Mouse (Mus musculus): ENCODE results near the gene Dlgap5.

Gene Dlgap5

DNA sequence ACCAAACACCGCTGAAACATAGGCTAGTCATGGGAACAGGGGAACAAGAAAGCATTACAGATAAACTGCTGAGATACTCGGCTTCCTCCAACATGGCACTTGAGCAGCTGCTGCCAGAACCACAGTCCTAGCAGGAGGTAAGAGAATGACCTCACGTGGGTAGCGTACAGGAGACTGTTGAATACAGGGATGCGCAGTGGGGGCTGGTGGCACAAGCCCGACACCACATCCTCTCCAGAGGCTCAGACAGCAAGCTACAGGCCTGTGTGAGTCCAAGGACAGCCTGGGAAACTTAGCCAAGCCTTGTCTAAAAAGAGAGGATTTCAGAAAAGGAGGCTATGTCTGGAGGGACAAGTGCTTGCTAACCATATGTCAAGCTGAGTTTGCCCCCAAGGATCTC lies 23.2 kb downstream of the Dlgap5 start:
- DNase-seq: no peak

DNA sequence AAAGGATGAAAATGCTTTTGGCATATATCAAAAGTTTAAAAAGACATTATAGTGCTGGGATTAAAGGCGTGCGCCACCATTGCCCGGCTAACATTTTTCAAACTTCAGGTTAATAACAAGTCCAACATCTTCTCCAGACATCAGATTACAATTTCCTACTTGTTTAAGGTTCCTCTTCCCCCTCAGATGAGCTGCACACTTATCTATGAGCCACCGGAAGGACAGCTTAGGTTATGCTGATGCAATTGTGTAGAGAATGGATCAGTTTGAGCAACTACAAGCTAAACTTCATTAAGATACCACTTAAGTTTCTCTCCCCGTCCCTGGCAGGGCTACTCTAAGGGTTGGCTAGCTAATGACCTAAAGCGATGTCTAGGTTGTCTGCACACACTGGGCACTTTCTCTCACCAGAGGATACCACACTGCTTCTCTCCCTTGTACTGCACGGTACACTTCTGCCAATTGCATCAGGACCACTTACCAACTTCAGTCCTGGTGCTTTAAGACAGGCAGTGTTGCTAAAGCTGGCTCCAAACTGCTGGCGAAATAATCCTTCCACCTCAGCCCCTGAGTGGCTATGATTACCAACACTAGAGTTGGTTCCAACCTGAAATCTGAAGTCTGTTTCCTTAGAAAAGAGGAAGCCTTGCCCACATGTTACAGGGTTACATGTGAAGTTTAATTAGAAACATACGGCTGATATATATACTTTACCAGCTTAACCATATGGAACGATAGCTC lies 24.7 kb downstream of the Dlgap5 start:
- DNase-seq: no peak

DNA sequence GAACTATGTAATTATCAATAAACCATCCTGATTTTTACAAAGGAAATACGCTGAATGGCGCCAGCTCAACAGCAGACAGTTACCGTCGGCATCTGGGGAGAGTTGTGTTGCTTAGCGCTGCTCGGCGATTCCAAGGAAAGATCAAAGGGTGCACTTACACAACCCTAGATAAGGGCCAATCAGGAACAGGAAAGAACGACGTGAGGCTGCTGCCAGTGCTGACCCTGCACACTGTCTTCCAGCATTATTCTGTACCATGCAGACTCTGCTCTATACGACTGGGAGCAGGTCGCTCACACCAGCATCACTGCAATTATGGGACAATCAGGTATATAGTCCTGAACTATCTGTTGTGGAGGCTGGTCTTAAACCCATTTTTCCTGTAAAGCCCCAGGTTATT lies 32.1 kb downstream of the Dlgap5 start:
- no peak for DNase-seq

DNA sequence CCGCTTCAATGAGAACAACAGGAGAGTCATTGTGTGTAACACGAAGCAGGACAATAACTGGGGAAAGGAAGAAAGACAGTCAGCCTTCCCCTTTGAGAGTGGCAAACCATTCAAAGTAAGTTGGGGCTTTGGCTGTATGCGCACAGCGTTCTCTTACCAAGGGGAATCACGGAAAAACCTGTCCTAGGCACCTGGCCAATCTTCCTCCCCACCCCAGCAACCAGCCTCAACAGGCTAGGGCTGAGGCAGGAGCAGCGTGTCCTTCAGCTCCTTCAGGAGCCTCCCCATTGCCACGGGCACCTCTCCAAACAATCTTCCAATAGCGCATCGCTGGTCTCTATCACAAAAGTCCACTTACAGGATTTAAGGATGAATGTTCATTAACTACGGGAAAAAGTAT lies 33.6 kb downstream of the Dlgap5 start:
- DNase-seq: no peak

DNA sequence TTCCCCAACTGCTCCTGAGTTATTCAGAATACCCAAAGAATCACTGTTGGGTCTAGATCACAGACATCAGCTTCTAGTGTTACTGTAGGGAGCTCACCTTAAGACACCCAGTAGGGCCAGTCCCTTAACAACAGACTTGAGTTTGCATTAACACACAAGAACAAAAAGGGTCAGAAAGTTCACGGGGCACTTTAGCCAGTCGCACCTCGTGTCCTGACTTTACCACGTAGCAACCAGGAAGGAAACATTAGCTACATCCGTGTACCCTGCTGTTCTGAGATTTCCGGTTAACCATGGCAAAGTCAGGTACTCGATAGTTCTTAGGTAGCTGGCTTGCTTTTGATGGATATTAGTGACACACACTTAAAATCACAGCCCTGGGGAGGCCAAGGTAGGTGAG lies 34.3 kb downstream of the Dlgap5 start:
- DNase-seq: no peak

DNA sequence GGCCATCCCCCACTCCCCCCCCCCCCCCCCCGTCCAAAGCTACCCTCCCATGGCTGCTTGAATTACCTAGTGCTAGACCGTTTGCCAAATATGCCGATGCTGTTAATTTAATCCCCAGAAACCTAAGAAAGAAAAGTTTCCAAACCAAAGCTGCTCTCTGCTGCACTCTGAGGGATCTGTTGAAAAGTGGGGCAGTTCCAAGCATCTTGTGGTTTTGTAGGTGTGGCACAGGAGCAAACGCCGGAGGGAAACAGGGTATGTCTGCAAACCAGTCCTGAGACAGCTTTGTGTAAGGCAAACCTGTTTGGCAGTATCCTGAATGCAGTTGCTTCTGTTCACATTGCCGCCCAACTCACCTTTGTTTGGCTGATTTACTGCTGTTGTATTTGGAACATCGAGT lies 39.9 kb downstream of the Dlgap5 start:
- DNase-seq: no peak

DNA sequence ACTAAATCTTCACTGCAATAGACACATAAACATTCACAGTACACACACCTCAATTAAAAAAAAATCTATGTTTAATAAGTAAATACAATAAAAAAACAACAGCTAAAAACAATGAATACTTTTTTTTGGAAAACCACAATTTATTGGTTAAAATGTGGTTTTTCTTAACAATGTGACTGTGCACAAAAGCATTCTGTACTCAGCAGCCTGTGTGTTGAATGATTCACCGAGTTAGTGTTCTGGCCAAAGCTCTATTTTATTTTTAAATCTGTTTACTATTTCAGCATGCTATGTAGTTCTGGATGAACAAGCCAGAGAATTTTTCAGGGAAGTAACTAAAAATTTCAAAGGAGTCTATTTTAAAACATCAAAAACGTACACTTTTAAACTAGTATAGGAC lies 41.7 kb downstream of the Dlgap5 start:
- no peak for DNase-seq

DNA sequence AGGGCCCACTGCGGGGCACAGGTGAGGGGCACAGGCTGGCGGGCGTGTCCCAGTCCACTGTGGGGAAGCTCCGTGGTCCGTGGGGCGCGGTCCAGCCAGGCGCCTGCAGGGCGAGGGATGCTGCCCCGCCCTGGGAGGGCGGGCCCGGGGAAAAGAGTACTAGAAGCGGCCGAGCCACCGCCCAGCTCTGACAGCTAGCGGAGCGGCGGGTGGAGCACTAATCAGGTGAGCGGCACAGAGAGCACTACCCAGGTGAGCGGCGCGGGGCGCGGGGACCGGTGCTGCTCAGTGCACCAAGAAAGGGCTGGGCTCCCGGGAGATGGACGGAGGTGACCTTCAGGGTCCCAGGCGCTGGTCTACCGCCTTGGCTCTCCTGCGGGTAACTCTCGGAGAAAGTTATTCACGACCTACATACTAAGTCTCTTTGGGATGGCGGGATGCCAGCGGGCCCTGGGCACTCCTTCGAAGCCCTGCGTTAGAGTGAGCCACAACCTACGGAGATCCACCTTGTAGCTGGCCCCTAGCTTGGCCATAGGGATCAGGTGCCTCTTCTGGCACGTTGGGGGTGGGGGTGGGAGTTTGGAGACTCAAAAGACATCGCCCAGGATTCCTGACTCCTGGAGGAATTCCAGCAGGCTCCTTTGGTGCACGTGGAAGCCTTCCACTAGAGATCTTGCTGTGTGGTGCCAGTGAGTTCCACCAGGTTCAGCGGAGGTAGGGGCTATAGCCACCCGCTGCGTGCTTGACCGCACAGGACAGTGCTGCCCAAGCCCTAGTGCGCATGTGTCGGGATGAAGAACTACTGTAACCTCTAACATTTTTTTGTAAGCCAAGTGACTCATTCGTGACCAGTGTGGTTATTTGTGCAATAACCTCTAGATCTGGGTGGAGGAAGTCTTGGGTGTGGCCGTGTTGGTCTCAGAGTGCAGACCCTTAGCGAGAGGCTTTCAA lies 44.2 kb downstream of the Dlgap5 start:
- no peak for DNase-seq

DNA sequence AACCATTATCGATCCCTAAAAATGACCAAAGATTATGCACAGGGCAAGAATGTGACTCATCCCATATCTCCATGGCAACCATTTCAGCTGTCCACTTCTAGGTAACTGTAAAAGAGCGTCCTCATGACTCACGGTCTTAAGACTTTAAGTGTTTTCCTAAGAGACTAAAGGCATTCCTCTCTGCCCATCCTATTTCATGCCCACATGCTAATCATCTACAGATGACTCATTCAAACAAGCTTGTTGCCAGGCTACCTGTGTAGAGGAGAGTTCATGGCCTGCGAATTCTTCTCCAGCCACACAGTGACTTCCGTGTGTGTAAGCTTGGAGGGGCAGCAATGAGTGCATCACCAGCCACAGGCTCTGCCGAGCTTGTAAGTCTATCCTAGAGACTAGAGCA lies 46.5 kb downstream of the Dlgap5 start:
- no peak for DNase-seq

DNA sequence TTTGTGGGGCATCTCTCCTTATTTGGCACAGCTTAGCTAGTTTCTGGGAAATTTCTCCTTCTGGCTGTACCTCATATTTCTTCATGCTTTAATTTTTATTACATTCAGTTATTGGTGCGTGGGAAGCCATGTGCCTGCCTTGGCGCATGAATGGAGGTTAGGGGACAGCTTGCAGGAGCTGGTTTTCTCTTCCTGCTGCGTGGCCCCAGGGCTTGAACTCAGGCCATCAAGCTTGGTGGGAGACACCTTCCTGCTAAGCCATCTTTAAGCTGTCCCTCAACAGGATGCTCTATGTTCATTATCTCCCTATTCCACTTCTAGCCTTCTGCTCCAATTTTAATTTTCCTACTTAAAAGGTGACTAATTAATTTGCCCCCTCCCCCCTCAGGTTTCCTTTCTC lies 47.4 kb downstream of the Dlgap5 start:
- no peak for DNase-seq

DNA sequence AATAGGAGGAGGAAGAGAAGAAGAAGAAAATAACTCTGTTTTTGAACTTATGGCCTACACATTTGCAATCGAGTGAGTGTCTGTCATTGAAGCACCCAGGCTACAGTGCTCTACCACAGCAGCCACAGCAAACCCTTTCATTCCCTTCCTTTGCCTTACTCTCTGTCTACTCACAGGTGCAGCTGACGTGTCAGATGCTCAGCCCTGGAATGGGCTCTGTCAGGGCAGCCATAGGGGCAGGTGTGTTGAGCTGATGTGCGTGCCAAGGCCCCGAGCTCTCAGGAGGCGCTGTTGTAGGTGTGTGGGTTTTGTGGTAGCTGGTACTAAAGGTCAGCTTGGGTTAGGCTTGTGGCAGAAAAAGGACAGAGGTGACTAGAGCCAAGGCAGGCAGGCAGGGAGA lies 48.5 kb downstream of the Dlgap5 start:
- DNase-seq: no peak

DNA sequence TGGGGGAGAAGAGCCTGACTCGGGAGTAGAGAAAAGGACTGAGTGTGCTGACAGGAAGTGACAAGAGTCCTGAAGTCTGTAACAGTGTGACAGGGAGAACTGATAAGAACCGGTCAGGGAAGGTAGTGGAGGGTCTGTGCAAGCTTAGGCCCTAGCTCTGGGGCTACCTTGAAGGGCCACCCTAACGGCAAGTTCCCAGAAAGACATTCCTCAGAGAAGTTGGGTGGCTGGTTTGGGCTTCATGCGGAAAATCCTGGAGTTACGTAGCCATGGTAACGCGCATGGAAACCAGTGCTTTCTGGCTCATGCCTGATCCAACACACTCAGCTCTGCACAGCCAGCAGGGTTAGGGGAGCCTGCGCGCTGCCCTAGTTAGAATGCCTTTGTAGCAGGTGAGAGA lies 50.7 kb downstream of the Dlgap5 start, which contains the start of gene Lgals3:
Gene Lgals3 (plus strand): TSS at position 291 of the 400 bp plus-strand sequence.
- DNase-seq: no peak

DNA sequence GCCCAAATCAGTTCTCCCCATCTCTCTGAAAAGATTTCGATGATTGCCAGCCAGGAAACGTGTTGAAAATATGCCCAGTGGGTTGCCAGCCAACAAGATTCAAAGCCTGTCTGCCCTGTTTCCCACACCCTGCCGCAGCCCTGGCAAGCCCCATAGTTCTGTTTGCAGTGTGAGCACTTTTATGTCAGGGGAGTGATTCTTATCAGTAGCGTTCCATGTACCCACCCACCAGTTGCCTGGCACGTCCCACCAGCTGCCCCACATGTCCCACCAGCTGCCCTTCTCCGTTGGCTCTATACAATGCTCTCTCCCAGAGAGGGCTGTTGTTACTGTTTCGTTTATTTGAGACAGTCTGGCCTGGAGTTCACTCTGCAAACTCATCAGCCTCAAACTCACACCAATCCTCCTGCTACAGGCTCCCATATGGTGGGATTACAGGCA lies 51.3 kb downstream of the Dlgap5 start:
- peak; percentile 22 for DNase-seq

DNA sequence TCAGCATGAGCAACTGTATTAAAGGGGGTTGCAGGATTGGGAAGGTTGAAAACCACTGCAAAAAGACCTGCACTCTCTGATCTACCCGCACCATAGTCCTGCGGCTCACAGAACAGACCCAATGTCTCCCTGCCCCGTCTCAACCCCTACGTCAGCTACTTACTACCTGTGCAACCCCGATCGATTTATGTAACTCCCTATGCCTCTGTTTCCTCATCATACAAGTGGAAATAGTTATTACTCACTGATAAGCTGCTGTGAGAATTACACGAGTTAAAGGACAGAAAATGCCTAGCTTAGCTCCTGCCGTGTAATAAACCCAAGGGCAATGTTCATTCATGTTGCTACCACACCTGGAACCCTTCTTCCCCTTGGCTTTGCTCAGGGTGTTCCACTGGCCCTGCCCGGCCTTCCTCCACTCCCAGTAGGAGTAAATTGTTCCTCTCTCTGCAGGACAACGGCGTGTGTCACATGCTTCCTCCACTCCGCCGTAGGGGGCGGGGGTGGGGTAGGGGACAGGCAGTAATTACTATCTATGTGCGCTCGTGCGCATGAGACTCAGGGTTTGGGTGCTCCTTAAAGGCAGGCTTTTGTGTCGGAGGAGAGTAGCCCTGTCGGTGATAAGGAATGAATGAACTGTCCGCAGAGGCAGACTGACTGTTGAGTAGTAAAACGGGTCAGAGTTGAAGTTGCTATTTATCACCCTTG lies 53.3 kb downstream of the Dlgap5 start:
- no peak for DNase-seq

DNA sequence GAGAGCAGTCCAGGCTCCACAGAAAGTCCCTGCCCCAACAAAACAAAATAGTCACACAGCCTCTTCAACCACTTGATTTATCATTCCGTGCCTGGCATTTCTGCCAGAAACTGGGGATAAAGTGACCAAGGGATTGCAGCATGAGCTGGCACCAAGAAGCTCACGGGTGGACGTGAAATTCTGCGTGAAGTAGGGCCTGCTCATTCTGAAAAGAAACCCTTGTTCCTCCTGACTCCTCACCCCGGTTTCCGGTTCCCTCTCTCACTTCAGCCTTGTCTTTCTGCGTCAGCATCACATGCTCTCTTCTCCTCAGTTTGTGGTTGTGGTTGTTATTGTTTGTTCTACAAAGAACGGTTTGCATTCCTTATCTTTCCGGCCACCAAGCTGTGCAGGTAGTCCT lies 56.3 kb downstream of the Dlgap5 start:
- DNase-seq: no peak

DNA sequence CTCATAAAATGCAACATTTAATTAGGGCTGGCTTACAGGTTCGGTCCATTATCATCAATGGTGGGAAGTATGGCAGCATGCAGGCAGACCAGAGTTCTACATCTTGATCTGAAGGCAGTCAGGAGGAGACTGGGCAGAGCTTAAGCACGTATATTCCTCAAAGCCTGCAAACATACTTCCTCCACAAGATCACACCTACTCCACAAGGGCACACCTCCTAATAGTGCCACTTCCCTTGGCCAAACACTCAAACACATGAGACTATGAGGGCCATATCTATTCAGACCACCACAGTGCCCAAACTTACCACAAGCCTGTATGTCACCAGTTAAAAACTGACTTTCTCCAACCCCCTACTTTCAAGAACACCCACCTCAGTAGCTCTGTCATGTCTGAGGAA lies 56.8 kb downstream of the Dlgap5 start:
- DNase-seq: no peak

DNA sequence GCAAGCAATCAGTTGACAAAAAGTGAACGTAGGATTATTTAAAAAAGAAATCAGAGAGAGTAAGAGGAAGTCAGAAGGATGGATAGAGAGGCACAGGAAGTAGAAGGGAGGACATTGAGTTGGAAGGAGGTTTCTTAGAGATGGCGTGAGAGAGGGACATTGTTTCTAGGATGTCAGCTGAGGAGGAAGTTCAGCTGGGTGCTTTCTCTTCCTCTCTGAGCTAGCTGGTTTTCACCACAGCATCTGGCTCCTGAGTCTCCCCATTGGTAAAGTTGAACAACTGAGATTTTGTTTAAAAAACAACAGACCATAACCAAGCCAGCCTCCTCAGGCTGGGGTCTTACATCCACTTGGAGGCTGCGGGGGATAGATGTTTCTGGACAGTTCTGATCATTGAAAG lies 58.6 kb downstream of the Dlgap5 start:
- DNase-seq: no peak

DNA sequence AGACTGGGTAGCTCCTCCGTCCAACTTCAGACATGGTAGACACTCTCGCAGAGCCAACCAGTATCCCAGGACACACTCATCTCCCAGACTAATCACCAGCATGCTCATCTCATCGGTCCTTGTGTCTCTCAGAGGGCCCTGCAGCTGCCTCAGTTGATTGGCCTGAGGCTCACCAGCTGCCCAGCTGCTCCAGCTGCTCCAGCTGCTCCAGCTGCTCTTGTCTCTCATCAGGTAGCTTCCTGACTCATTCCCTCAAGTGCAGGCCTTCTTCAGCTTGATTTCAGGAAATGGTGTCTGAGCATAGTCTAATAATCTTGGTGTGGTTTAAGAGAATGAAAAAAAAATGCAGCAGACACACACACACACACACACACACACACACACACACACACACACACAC lies 61.6 kb downstream of the Dlgap5 start:
- no peak for DNase-seq

DNA sequence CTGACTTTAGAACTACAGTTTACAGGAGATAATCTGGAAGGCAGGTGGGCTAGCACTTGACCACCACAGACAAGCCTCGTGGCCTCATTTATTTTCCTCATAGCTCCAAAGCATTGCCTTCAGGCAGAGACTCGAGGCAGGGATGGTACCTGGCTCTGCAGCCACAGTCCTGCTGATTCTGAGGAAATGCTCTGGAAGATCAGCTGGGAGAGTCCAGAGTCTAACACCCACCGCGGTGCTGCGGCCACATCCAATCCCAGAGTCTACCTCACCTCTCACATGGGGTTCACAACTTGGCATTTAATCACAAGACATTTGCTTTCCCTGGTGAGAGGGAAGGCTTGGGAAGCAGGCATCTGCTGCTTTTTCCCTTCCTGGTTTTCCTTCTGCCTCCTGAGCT lies 63.3 kb downstream of the Dlgap5 start:
- no peak for DNase-seq

DNA sequence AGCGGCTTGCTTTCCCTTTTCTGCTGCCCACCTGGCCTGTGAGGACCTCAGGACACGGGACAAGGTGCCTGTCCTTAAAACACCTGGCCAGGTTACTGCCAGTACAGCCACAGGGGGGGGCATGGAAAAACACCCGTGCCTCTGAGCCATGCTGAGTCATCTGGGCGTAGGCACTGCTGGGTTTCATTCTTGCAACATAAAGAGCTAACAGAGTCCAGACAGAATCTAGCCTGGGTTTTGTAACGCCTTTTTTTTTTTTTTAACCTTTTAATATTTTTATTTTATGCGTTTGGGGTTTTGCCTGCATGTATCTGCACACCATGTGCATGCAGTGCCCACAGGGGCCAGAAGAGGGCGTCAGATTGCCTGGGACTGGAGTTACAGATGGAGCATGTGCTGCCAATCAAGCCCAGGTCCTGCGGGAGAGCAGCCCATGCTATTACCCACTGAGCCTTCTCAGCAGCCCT lies 64.1 kb downstream of the Dlgap5 start:
- DNase-seq: no peak

DNA sequence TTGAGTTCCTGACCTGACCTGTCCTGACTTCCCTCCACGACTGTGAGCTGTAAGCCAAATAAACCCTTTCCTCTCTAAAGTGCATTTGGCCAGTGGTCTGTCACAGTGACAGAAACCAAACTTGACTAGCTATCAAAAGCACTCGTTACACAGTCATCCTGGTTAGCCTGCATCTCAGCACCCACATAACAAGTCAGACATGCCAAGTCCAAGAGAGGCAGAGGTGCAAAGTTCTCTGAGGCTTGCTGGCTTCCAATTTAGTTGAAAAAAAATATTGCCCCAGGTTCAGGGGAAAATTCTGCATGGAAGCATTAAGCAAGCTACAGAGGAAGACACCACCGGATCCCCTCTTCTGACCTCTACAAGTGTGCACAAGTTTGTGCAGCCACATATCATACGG lies 65.0 kb downstream of the Dlgap5 start:
- no peak for DNase-seq

DNA sequence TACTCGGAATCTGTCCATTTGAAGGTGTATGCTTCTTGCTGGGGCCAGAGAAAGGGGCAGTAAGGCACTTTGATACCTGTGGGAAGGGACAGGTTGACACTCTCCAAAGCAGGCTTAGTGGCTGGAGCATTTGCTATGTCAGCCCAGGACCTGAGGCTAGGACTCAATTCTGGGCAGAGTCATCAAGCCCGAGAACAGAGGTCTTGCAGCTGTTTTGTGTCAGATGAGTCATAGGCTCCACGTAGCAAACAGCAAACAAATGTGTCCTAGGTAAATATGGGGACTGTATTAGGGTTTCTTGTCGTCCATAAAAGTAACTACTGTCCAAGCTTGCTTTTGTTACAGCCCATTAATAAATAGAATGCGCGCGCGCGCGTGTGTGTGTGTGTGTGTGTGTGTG lies 65.9 kb downstream of the Dlgap5 start:
- DNase-seq: no peak

DNA sequence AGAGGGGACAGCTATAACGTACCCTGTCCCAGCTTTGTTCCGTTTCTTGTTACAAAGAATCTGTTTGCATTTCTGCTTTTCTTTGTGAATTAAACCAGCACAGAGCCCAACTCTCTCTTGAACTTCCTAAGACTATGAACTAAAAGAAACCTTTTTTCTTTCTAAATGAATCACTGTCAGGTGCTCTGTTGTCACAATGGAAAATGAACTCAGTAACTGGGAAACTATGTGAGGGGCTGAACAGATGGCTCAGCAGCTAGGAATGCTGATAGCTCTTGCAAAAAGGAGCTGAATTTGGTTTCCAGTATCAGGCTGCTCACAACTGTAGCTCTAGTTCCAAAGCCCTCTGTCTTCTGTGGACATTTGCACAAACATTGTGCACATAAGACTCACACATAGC lies 67.2 kb downstream of the Dlgap5 start:
- DNase-seq: no peak

Data from cerebellum, adult 11 months (tissue).